Mouse (Mus musculus) kidney, adult 2 months (tissue): Measurements from ENCODE around the gene Mettl16. TPM values are rescaled to one million over a fixed set of nuclear protein-coding genes. Genes with fewer than 3 reads are reported as not detected.

ENCODE experiments used
- DNase-seq: peaks from one replicate; pipeline ENCODE4 v3.0.0; 2021
- H3K27ac ChIP-seq: fragments of 200-500 bp; 2 replicates; pipeline ENCODE4 v1.5.1; 2012; ENCODE audit warnings: low read depth, low read length, control low read depth, inconsistent platforms; ENCODE audit not compliant: insufficient read depth
- H3K27me3 ChIP-seq: fragments of 200-500 bp; replicated peaks from 2 replicates; pipeline ENCODE4 v1.6.1; 2012; ENCODE audit warnings: mild to moderate bottlenecking, moderate library complexity, low read length, inconsistent platforms; ENCODE audit not compliant: control insufficient read depth, insufficient read depth
- H3K36me3 ChIP-seq: fragments of 200-500 bp; 2 replicates; pipeline ENCODE4 v1.6.1; 2012; ENCODE audit warnings: mild to moderate bottlenecking, moderate library complexity, low read length, inconsistent platforms; ENCODE audit not compliant: control insufficient read depth, insufficient read depth
- H3K4me1 ChIP-seq: fragments of 200-500 bp; 2 replicates; pipeline ENCODE4 v1.6.1; 2011; ENCODE audit warnings: low read length; ENCODE audit not compliant: control insufficient read depth, insufficient read depth
- H3K4me3 ChIP-seq: fragments of 200-500 bp; 2 replicates; pipeline ENCODE4 v1.5.1; 2011; ENCODE audit warnings: mild to moderate bottlenecking, low read depth, low read length, control low read depth; ENCODE audit not compliant: insufficient read depth
- CTCF ChIP-seq: fragments of 200-500 bp; conservative IDR thresholded peaks from 2 replicates; pipeline ENCODE4 v1.5.1; 2011; ENCODE audit warnings: low read depth, mild to moderate bottlenecking, control low read depth, low read length, moderate library complexity, mixed read lengths; ENCODE audit not compliant: insufficient read depth, insufficient read length
- POLR2A ChIP-seq: fragments of 200-500 bp; IDR thresholded peaks from one replicate; pipeline ENCODE4 v1.6.1; 2011; ENCODE audit warnings: low read depth, low read length, control low read depth
- WGBS: fragments of 180-500 bp; shearing (Covaris S2); methylation state at CpG from one replicate; pipeline ENCODE4 v1.1.7; 2018; 5-methylcytosine and 5-hydroxymethylcytosine counted together
- polyA plus RNA-seq: library from polyadenylated mRNA; depleted of rRNA; stranded (reverse); fragments of >200 nt; gene quantifications from 2 replicates; pipeline ENCODE4 v1.2.3, GENCODE M21; 2012

The Mettl16 gene
- polyA plus RNA-seq, 1 experiment = 3.8 TPM

- H3K27ac ChIP-seq = peak overlapping the region; percentile 65
- peak; percentile 10 for TF ChIP-seq POLR2A
- no peak for TF ChIP-seq CTCF
- 46% methylated on average over 14 of the region's 14 CpGs for WGBS
- H3K27me3 ChIP-seq = no peaks in the 10 kb centered on the region
- peaks cover 28% of the 10 kb centered on the region for H3K4me1 ChIP-seq
- no peak overlapping the region for H3K4me3 ChIP-seq
- no peaks in the 10 kb centered on the region for H3K36me3 ChIP-seq
- DNase-seq = peak; percentile 87
Measured at GRCm38 (mm10) chr11:74850998-74851661, 80.5 kb downstream of the Mettl16 start.

GRCm38 (mm10) chr11:74857756-74858155, 87.1 kb downstream of the Mettl16 start:
- no peak for DNase-seq
- H3K27me3 ChIP-seq = no peaks in the 10 kb centered on the region
- H3K36me3 ChIP-seq = no peaks in the 10 kb centered on the region
- TF ChIP-seq POLR2A = no peak
- TF ChIP-seq CTCF = no peak
- H3K4me3 ChIP-seq = no peak overlapping the region
- H3K4me1 ChIP-seq = no peaks in the 10 kb centered on the region; the same call in 1 of the 2 replicates
- WGBS = 86% methylated on average over 9 of the region's 9 CpGs
- H3K27ac ChIP-seq = no peak overlapping the region

GRCm38 (mm10) chr11:74862129-74862528, 91.5 kb downstream of the Mettl16 start:
- no peaks in the 10 kb centered on the region for H3K4me1 ChIP-seq
- no peaks in the 10 kb centered on the region for H3K36me3 ChIP-seq
- no peaks in the 10 kb centered on the region for H3K27me3 ChIP-seq
- H3K27ac ChIP-seq = no peak overlapping the region
- WGBS = 76% methylated on average over 5 of the region's 5 CpGs
- TF ChIP-seq CTCF (no peak), POLR2A (no peak)
- H3K4me3 ChIP-seq = no peak overlapping the region
- no peak for DNase-seq

GRCm38 (mm10) chr11:74863471-74863870, 92.8 kb downstream of the Mettl16 start:
- WGBS = 43% methylated on average over 11 of the region's 11 CpGs
- Histone ChIP-seq H3K36me3 (no peaks in the 10 kb centered on the region), H3K27ac (no peak overlapping the region), H3K4me1 (no peaks in the 10 kb centered on the region), H3K4me3 (no peak overlapping the region), H3K27me3 (no peaks in the 10 kb centered on the region)
- DNase-seq = peak; percentile 38
- peak; percentile 47 for TF ChIP-seq CTCF
- TF ChIP-seq POLR2A = no peak

- H3K27me3 ChIP-seq = no peaks in the 10 kb centered on the region
- H3K4me3 ChIP-seq = no peak overlapping the region
- WGBS = 94% methylated on average over 9 of the region's 9 CpGs
- TF ChIP-seq CTCF = no peak
- H3K4me1 ChIP-seq = 0 out of 2 replicates have a peak, but pooled peaks cover 1% of the 10 kb centered on the region
- H3K36me3 ChIP-seq = no peaks in the 10 kb centered on the region
- DNase-seq = no peak
- no peak overlapping the region for H3K27ac ChIP-seq
Measured at GRCm38 (mm10) chr11:74864421-74864820, 93.8 kb downstream of the Mettl16 start.

GRCm38 (mm10) chr11:74865252-74865651, 94.6 kb downstream of the Mettl16 start:
- H3K27ac ChIP-seq = no peak overlapping the region
- no peaks in the 10 kb centered on the region for H3K36me3 ChIP-seq
- H3K4me3 ChIP-seq = no peak overlapping the region
- H3K27me3 ChIP-seq = no peaks in the 10 kb centered on the region
- no peak for DNase-seq
- WGBS = 88% methylated on average over 9 of the region's 9 CpGs
- TF ChIP-seq POLR2A (no peak), CTCF (no peak)
- H3K4me1 ChIP-seq = 0 out of 2 replicates have a peak, but pooled peaks cover 4% of the 10 kb centered on the region

GRCm38 (mm10) chr11:74866640-74867039, 96.0 kb downstream of the Mettl16 start:
- Histone ChIP-seq H3K27me3 (no peaks in the 10 kb centered on the region), H3K27ac (no peak overlapping the region), H3K4me1 (0 out of 2 replicates have a peak, but pooled peaks cover 4% of the 10 kb centered on the region), H3K4me3 (no peak overlapping the region), H3K36me3 (no peaks in the 10 kb centered on the region)
- DNase-seq = peak; percentile 34
- 80% methylated on average over 4 of the region's 4 CpGs for WGBS
- TF ChIP-seq POLR2A (no peak), CTCF (no peak)

GRCm38 (mm10) chr11:74867181-74867580, 96.6 kb downstream of the Mettl16 start:
- peak; percentile 91 for DNase-seq
- Histone ChIP-seq H3K27me3 (no peaks in the 10 kb centered on the region), H3K27ac (no peak overlapping the region), H3K36me3 (no peaks in the 10 kb centered on the region), H3K4me3 (no peak overlapping the region), H3K4me1 (0 out of 2 replicates have a peak, but pooled peaks cover 4% of the 10 kb centered on the region)
- TF ChIP-seq POLR2A (no peak), CTCF (no peak; the same call in 1 of the 2 replicates)
- WGBS = 48% methylated on average over 2 of the region's 2 CpGs
